Mouse (Mus musculus): ENCODE data around the gene Vrk2. TPM values are rescaled to one million over a fixed set of nuclear protein-coding genes. Genes with fewer than 3 reads are reported as not detected.
A peak's percentile ranks its signal among the peaks of the same experiment; 100 is the strongest.

Vrk2 gene
- polyA plus RNA-seq, 1 experiment from 2014 or later, result 24.4 TPM

DNA sequence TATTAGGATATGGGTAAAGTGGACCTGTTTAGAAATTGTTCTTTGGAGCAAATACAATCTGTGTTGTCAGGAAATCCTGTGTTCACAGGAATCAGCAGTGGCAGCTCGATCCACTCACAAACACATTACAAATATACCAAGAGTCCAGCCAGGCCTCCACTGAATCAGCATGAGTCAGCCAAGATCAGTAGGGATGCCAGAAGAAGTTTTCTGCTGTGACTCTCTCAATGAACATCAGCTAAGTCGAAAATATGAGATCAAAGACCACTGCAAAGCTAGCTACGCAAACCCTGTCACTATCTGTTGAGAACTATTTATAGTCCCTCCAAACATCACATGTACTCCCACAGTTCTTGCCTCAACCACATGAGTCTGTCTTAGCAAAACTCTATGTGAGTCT lies 74.8 kb downstream of the Vrk2 start:
- no peaks in the 10 kb centered on the region for H3K27me3 ChIP-seq (ENCODE audit: poor library complexity, severe bottlenecking)
- 90% methylated on average over 3 of the region's 3 CpGs for WGBS
- peaks cover 5% of the 10 kb centered on the region; the same call in 1 of the 2 replicates for H3K36me3 ChIP-seq (replicated peaks)
- no peaks in the 10 kb centered on the region for H3K4me1 ChIP-seq
- H3K9me3 ChIP-seq, result no peaks in the 10 kb centered on the region
- H3K4me3 ChIP-seq, result no peak overlapping the region
- no peak for DNase-seq (ENCODE audit: extremely low spot score, low spot score)
- no peak overlapping the region for H3K27ac ChIP-seq

DNA sequence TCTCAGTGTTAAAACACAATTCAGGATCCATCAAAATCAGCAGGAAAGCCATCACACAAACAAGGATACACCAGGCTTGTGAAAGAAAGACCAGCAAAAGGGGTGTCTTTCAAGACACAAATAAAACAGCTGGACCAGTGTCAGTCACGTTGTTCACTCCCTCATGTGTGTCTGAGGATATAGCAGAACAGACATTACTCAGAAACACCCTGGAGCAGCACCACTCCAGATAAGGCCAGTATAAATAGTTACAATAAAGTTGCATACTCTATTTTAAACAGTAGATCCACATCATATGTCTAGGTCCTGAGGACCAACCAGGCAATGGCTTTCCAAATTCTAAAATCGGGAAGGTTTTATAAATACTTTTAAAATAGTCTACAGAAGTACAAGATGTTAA lies 77.7 kb downstream of the Vrk2 start:
- H3K4me1 ChIP-seq, result no peaks in the 10 kb centered on the region
- WGBS, result 82% methylated on average over 2 of the region's 2 CpGs
- no peaks in the 10 kb centered on the region for H3K36me3 ChIP-seq (replicated peaks)
- DNase-seq (ENCODE audit: extremely low spot score, low spot score), result no peak
- no peak overlapping the region for H3K27ac ChIP-seq
- no peaks in the 10 kb centered on the region for H3K27me3 ChIP-seq (ENCODE audit: poor library complexity, severe bottlenecking)
- H3K9me3 ChIP-seq, result no peaks in the 10 kb centered on the region
- H3K4me3 ChIP-seq, result no peak overlapping the region

DNA sequence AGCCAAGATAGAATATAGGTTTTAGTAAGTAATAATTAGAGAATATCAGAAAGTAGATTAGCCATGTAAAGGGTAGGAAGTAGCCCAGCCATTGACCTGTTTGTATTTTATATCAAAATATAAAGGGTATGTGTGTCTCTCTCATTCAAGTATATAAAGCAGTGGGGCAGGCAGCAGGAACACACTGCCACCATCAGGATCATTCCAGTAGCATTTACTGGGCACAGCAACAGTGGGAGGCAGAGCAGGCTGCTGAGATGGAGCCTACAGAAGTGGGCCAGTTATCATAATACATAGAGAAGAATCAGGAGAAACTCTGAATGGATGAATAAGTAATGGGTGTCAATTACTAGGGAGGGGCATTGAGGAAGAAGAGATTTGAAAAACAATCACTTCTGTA lies 80.1 kb downstream of the Vrk2 start:
- no peaks in the 10 kb centered on the region for H3K4me1 ChIP-seq
- H3K36me3 ChIP-seq (replicated peaks), result peaks cover 5% of the 10 kb centered on the region
- no peaks in the 10 kb centered on the region for H3K27me3 ChIP-seq (ENCODE audit: poor library complexity, severe bottlenecking)
- no peak for DNase-seq (ENCODE audit: extremely low spot score, low spot score)
- H3K27ac ChIP-seq, result no peak overlapping the region
- H3K9me3 ChIP-seq, result peaks cover 2% of the 10 kb centered on the region; the same call in 1 of the 2 replicates
- no peak overlapping the region for H3K4me3 ChIP-seq

DNA sequence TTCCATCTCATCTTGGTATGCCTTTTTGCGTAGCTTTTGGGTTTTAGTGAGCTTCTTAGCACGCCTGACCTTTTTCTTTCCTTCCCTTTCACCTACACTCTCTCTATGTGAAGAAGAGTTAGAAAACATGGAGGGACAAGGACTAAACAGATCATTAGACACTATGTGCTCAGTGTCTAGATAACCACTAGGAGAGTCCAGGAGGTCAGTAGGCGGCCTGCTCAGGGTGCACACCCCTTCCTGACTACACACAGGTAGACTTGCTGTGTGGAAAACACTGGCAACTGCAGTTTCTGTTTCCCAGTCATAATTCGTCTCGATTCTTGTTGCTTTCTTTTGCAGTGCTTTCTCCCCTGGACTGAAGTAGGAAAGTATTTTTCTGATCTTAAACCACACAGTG lies 97.8 kb downstream of the Vrk2 start:
- DNase-seq (ENCODE audit: extremely low spot score, low spot score), result no peak
- WGBS, result 93% methylated on average over 5 of the region's 5 CpGs
- H3K36me3 ChIP-seq (replicated peaks), result no peaks in the 10 kb centered on the region
- no peaks in the 10 kb centered on the region for H3K9me3 ChIP-seq
- H3K27ac ChIP-seq, result no peak overlapping the region
- H3K27me3 ChIP-seq (ENCODE audit: poor library complexity, severe bottlenecking), result no peaks in the 10 kb centered on the region
- H3K4me1 ChIP-seq, result no peaks in the 10 kb centered on the region
- no peak overlapping the region for H3K4me3 ChIP-seq

DNA sequence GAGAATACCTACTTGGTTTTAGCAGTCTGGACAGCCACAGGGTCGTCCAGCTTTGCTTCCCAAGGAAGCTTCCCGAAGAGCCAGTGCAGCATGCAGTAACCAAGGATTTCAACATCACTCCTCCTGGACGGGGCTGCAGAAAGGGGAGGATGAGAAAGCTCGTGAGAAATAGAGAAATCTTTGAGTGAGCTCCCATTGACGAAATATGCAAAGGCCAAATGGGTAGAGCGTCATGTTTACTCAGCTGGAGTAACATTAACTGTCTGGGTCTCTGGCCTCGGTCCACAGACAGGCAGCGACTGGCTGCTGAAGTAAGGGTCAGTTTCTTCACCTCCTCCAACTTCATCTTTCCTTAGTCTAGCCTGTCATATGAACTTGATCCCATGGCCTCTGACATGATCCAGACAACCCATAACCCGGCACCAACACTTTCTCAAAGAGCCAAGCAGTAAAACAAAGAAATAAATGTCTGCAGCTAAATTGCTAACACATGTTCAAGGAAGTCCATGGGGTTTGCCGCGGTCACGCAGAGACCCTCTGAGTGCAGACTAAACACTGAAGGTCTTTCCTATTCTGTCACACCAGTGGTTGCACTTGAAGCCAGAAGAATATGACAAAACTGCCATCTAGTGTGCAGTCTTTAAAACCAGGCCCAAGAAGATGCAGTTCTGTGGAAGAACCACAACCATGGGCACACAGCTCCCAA lies 103.9 kb downstream of the Vrk2 start:
- 67% methylated on average over 12 of the region's 12 CpGs for WGBS
- Histone ChIP-seq H3K4me3 (no peak overlapping the region), H3K36me3 (replicated peaks) (no peaks in the 10 kb centered on the region), H3K27me3 (ENCODE audit: poor library complexity, severe bottlenecking) (no peaks in the 10 kb centered on the region), H3K4me1 (no peaks in the 10 kb centered on the region), H3K27ac (0 out of 2 replicates have a peak overlapping the region, but pooled peaks have one; percentile 4), H3K9me3 (no peaks in the 10 kb centered on the region)
- peak; percentile 36 for DNase-seq (ENCODE audit: extremely low spot score, low spot score)

DNA sequence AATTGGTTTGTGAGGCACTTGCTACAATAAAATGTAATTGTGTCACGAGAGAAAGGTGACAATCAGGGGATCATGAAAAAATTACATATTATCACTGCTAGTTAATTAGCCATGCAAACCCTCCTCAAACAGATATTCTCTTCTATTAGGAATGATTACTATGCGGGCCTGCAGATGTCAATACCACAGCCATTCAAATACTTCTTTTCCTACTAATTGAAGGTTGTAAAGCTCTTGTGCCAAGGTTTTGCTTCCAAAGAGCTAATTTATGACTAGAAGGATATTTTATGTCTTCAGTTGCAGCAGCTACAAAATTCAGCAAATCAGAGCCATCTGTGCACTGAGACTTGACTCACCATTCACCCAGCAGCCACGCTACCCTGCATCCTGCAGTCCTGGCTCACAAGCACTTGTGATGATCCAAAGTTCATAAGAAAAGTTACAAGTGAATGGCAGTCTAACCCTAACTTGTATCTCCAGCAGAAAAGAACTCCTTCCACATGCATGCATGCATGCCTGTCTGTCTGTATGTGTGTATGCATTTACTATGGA lies 112.0 kb downstream of the Vrk2 start:
- DNase-seq (ENCODE audit: extremely low spot score, low spot score), result no peak
- Histone ChIP-seq H3K27me3 (ENCODE audit: poor library complexity, severe bottlenecking) (no peaks in the 10 kb centered on the region), H3K27ac (no peak overlapping the region), H3K4me1 (no peaks in the 10 kb centered on the region), H3K4me3 (no peak overlapping the region), H3K36me3 (replicated peaks) (no peaks in the 10 kb centered on the region), H3K9me3 (no peaks in the 10 kb centered on the region)
- WGBS, result 90% methylated on average over 3 of the region's 3 CpGs

DNA sequence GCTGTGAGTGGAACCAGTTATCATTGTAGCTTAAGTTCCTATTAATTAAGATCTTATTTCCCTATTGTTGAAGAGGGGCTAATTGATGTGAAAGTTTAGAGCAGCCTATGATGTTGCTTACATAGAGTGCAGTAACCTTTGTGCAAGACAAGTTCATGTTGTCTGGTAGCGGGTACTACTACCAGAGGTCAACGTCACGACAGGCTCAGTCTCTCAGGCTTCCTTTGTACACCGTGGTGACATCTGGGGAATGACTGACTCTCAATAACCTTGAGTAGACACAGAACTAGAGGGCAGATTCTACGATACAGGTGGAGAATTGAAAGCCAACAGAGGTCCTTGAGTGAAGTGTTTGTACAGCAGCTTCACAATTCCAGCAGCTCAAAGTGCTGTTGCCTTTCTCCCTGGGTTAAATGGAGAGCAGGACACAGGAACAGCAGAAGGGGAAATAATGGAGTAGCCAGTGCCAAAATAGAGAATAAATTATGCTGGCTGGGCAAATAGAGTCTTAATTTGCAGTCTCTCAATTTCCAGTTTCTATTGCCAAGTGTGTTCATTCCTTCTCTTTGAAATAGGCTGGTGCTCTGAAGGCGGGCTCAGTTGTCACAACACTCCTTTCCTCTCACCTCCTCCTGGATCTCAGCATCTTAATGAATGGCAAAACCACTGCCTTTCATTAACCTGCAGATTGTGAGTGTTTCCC lies 116.6 kb downstream of the Vrk2 start:
- DNase-seq (ENCODE audit: extremely low spot score, low spot score), result no peak
- H3K36me3 ChIP-seq (replicated peaks), result peaks cover 26% of the 10 kb centered on the region
- H3K27me3 ChIP-seq (ENCODE audit: poor library complexity, severe bottlenecking), result no peaks in the 10 kb centered on the region
- no peak overlapping the region for H3K27ac ChIP-seq
- no peaks in the 10 kb centered on the region for H3K4me1 ChIP-seq
- 85% methylated on average over 6 of the region's 6 CpGs for WGBS
- no peaks in the 10 kb centered on the region for H3K9me3 ChIP-seq
- no peak overlapping the region for H3K4me3 ChIP-seq

DNA sequence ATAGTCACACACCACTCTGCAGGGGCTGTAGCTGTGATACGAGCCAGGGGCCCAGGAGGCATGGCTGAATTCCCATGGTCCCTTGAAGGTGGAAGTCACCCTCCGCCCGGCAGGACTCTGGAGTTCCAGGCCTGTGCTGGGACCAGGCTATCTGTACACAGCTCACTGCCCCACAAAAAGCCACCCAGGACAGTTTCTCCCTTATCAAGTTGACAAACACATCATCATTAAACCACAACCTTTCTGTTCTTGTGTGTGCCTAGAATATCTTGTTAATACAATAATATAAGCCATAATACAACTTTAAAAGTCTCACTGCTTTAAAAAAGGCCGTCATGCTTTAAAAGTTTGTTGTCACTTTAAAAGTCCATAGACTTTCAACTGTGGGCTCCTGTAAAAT lies 139.7 kb downstream of the Vrk2 start:
- no peak for DNase-seq (ENCODE audit: extremely low spot score, low spot score)
- Histone ChIP-seq H3K36me3 (replicated peaks) (peaks cover 3% of the 10 kb centered on the region), H3K4me3 (no peak overlapping the region), H3K4me1 (no peaks in the 10 kb centered on the region), H3K9me3 (no peaks in the 10 kb centered on the region), H3K27ac (no peak overlapping the region), H3K27me3 (ENCODE audit: poor library complexity, severe bottlenecking) (no peaks in the 10 kb centered on the region)
- WGBS, result 89% methylated on average over 4 of the region's 4 CpGs

DNA sequence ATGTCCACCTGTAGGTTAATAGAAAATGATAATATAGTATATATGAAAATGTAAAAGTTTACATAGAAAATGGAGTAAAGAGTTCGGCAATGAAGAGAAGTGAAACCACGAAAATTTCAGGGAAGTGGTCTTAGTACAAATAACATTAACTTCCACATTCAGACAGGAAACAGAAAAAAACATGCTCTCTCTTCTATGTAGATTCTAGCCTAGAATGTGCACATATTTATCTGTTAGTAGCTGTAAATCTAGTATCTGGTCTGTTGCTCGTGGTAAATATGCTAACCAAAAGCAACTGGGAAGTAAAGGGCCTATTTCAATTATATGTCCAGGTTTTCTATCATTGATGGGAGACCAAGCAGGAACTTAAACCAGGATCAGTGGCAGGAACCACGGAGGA lies 141.1 kb downstream of the Vrk2 start:
- H3K27me3 ChIP-seq (ENCODE audit: poor library complexity, severe bottlenecking), result no peaks in the 10 kb centered on the region
- WGBS, result 90% methylated on average over 4 of the region's 4 CpGs
- no peak overlapping the region for H3K27ac ChIP-seq
- peaks cover 3% of the 10 kb centered on the region for H3K36me3 ChIP-seq (replicated peaks)
- no peaks in the 10 kb centered on the region for H3K9me3 ChIP-seq
- no peaks in the 10 kb centered on the region for H3K4me1 ChIP-seq
- H3K4me3 ChIP-seq, result no peak overlapping the region
- DNase-seq (ENCODE audit: extremely low spot score, low spot score), result no peak

DNA sequence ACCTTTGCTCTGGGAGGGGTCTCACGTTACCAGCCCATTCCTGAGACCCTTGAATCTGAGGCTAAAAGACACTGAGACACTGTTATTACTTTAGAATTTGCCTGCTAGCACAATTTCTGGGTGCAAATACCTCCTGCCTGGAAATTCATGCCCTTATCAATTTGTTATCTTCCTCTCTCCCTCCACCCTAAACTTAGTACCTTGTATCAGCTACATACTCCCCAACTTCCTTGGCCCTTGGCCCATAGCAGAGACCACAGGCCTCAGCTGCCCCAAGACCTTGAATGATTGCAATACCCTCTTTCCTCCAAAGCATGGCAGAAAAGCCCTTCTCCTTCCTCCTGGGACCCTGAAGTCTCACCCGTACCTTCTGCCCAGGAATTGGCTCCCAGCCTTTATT lies 142.6 kb downstream of the Vrk2 start:
- H3K27ac ChIP-seq, result no peak overlapping the region
- no peak overlapping the region for H3K4me3 ChIP-seq
- 88% methylated on average over 2 of the region's 2 CpGs for WGBS
- DNase-seq (ENCODE audit: extremely low spot score, low spot score), result no peak
- H3K27me3 ChIP-seq (ENCODE audit: poor library complexity, severe bottlenecking), result no peaks in the 10 kb centered on the region
- H3K9me3 ChIP-seq, result 0 out of 2 replicates have a peak, but pooled peaks cover 5% of the 10 kb centered on the region
- no peaks in the 10 kb centered on the region for H3K4me1 ChIP-seq
- H3K36me3 ChIP-seq (replicated peaks), result peaks cover 11% of the 10 kb centered on the region

DNA sequence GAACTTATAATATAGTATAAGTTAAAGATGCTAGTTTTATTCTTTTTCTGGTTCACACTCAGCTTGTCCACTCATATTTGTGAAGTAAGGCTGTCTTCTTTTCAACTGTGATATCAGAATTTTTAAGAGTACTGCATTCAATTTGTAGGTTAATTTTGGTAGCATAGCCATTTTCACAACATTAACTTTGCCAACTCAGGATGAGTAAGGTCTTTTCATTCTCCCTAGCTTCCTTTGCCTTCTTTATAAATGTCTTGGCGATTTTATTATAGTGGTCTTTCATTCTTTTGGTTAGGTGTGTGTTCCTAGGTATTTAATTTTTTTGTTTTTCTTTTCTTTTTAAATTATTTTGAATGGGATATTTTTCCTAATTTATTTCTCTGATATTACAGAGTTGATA lies 143.2 kb downstream of the Vrk2 start:
- Histone ChIP-seq H3K4me1 (no peaks in the 10 kb centered on the region), H3K36me3 (replicated peaks) (peaks cover 11% of the 10 kb centered on the region), H3K4me3 (no peak overlapping the region), H3K9me3 (0 out of 2 replicates have a peak, but pooled peaks cover 5% of the 10 kb centered on the region), H3K27ac (no peak overlapping the region), H3K27me3 (ENCODE audit: poor library complexity, severe bottlenecking) (no peaks in the 10 kb centered on the region)
- no peak for DNase-seq (ENCODE audit: extremely low spot score, low spot score)
- WGBS, result 90% methylated on average over 1 of the region's 1 CpGs

DNA sequence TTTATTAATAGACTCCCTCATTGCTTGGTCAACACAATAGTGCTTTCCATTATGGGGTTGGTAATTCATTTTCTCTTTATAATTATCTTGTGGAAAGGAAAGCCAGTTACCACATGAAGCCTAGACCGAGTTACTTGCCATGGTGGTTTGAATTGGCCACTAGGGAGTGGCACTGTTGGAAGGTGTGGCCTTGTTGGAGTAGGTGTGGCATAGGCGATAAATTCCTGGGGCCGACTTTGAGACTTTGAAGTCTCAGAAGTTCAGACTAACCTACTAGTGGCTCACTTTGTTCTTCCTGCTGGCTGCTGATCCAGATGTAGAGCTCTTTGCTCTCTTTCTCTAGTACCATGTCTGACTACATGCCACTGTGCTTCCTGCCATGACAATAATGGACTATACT lies 144.0 kb downstream of the Vrk2 start:
- Histone ChIP-seq H3K27me3 (ENCODE audit: poor library complexity, severe bottlenecking) (no peaks in the 10 kb centered on the region), H3K9me3 (0 out of 2 replicates have a peak, but pooled peaks cover 5% of the 10 kb centered on the region), H3K36me3 (replicated peaks) (peaks cover 16% of the 10 kb centered on the region), H3K4me3 (no peak overlapping the region), H3K4me1 (no peaks in the 10 kb centered on the region), H3K27ac (no peak overlapping the region)
- WGBS, result 91% methylated on average over 3 of the region's 3 CpGs
- no peak for DNase-seq (ENCODE audit: extremely low spot score, low spot score)

DNA sequence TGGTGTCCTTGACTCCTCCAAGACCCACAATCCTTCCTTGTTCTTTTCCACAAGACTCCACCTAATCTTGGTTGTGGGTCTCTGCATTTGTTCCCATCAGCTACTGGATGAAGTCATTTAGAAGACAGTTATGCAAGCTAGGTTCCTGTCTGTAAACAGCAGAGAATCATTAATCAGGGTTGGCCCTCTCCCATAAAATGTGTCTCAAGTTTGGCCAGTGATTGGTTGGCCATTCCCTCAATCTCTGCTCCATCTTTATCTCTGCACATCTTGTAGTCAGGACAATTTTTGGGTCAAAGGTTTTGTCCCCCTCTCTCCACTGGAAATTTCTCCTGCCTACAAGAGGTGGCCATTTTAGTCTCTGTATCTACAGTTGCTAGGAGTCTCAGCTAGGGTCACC lies 149.4 kb downstream of the Vrk2 start:
- Histone ChIP-seq H3K9me3 (0 out of 2 replicates have a peak, but pooled peaks cover 5% of the 10 kb centered on the region), H3K27me3 (ENCODE audit: poor library complexity, severe bottlenecking) (no peaks in the 10 kb centered on the region), H3K4me3 (no peak overlapping the region), H3K4me1 (no peaks in the 10 kb centered on the region), H3K36me3 (replicated peaks) (peaks cover 16% of the 10 kb centered on the region), H3K27ac (no peak overlapping the region)
- DNase-seq (ENCODE audit: extremely low spot score, low spot score), result no peak

Data from forebrain, embryonic 10.5 days (tissue).